Comparison of ENCODE assay signal across 7 mouse cellular contexts in the genomic region with DNA sequence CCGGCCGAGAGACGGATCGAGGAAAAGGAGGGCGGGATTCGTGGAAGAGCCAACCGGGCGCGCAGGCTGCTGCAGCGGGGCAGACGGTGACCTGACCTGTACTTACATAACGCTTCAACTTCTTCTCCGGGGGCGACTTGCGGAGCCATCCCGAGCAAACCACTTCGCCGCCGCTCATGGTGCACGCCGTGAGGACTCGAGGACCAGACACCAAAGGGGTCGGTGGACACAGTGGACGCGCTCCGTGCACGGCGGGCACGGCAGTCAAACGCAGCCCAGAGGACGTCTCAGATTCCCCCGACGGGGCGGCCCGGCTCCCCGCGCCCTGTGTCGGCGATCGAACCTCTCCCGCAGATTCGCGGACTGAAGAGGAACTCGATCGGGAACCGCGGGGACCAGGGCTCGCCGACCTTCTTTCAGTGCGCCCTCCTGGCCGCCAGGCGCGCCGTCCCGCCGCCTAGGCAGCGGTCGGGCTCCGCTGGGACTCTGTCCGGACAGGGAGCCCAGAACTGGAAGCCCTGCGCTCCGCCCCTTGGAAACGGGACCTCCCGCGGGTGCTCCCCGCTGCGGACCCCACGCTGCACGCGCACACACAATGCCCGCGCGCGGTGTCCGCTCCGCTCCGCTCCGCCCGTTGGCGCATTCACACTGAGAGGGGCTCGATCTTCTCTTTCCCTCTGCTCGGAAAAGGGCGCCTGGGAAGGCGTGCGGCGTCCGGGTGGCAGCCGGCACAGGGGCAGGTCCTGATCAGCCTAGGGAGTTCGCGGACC. TPM values are rescaled to one million over a fixed set of nuclear protein-coding genes. Genes with fewer than 3 reads are reported as not detected.
A peak's percentile ranks its signal among the peaks of the same experiment; 100 is the strongest.
DNase-seq lines count a peak whose midpoint lies in the region; ATAC-seq and TF ChIP-seq lines count a peak whose summit lies in the region.

No protein-coding gene starts in this region.

- no peaks in the 10 kb centered on the region for H3K27me3 ChIP-seq in hindbrain, embryonic 10.5 days (ENCODE audit: insufficient read depth, poor library complexity, severe bottlenecking)
- H3K27me3 ChIP-seq in megakaryocyte, embryonic 14.5 days (replicated peaks): peaks cover 47% of the 10 kb centered on the region
- H3K27me3 ChIP-seq in small intestine, adult 2 months (ENCODE audit: control insufficient read depth, insufficient read depth, low read length): no peaks in the 10 kb centered on the region

- H3K4me3 ChIP-seq in hindbrain, embryonic 10.5 days: peak overlapping the region; percentile 87
- H3K4me3 ChIP-seq in megakaryocyte, embryonic 14.5 days (replicated peaks): peak overlapping the region; percentile 96
- H3K4me3 ChIP-seq in small intestine, adult 2 months (ENCODE audit: low read depth, low read length): peak overlapping the region; percentile 100

- no peak for TF ChIP-seq CTCF in small intestine, adult 2 months (IDR thresholded peaks at IDR 0.05; ENCODE audit: extremely low read depth, insufficient read length, insufficient replicate concordance, low read depth, low read length)

- intact Hi-C loops in left cerebral cortex, postnatal 25 days (cut with DNase I): loop anchor here (1.0 to 5.0 kb wide), 4 partner anchors 67 to 127 kb away; no protein-coding TSS in a partner anchor

- peaks cover 28% of the 10 kb centered on the region for H3K4me1 ChIP-seq in hindbrain, embryonic 10.5 days (replicated peaks)
- peaks cover 25% of the 10 kb centered on the region for H3K4me1 ChIP-seq in megakaryocyte, embryonic 14.5 days
- 0 out of 2 replicates have a peak, but pooled peaks cover 1% of the 10 kb centered on the region for H3K4me1 ChIP-seq in small intestine, adult 2 months (ENCODE audit: control insufficient read depth, insufficient read depth, insufficient read length, low read length)

- no peaks in the 10 kb centered on the region for H3K36me3 ChIP-seq in hindbrain, embryonic 10.5 days
- H3K36me3 ChIP-seq in megakaryocyte, embryonic 14.5 days (replicated peaks; ENCODE audit: low read length): no peaks in the 10 kb centered on the region
- no peaks in the 10 kb centered on the region for H3K36me3 ChIP-seq in small intestine, adult 2 months (ENCODE audit: control insufficient read depth, insufficient read depth, low read length)

- under 1% methylated on average over 90 of the region's 90 CpGs for WGBS in hindbrain, embryonic 10.5 days
- 1% methylated on average over 87 of the region's 90 CpGs for WGBS in small intestine, adult 2 months

- 0 out of 2 replicates have a peak, but pooled peaks have one; percentile 4 for TF ChIP-seq POLR2A in small intestine, adult 2 months (IDR thresholded peaks at IDR 0.05; ENCODE audit: low read depth, low read length)

- peak; percentile 71 for DNase-seq in adipocyte (ENCODE audit: low spot score)
- DNase-seq in cerebellum, adult 18-20 months: peak; percentile 28 to 55
- DNase-seq in hindbrain, embryonic 10.5 days (ENCODE audit: low spot score): peak; percentile 75
- peak; percentile 33 to 34 for DNase-seq in left cerebral cortex, postnatal 25 days (ENCODE audit: low spot score in 2 of 2)

- ATAC-seq in frontal cortex, adult (ENCODE audit: low TSS enrichment): peak; percentile 45

- peak overlapping the region; percentile 91 for H3K27ac ChIP-seq in hindbrain, embryonic 10.5 days
- H3K27ac ChIP-seq in small intestine, adult 2 months (ENCODE audit: insufficient read depth, low read depth, low read length): peak overlapping the region; percentile 98

- no peaks in the 10 kb centered on the region for H3K9me3 ChIP-seq in hindbrain, embryonic 10.5 days
- H3K9me3 ChIP-seq in megakaryocyte, embryonic 14.5 days: peaks cover 7% of the 10 kb centered on the region

RNA-seq across cellular contexts. Expression of a gene that starts 0.7 kb away (rescaled TPM):
- 14.5 and 15.8 TPM in 2 replicates for polyA plus RNA-seq in hindbrain, embryonic 10.5 days (2016; fragmentation: Nextera tagmentation; extraction: Ambion mirVana)
- total RNA-seq in left cerebral cortex, postnatal 25 days (2021): 10 to 100 TPM; 13.6 to 14.1 TPM
- polyA plus RNA-seq in megakaryocyte, embryonic 14.5 days (2012; ENCODE audit: insufficient read depth, low replicate concordance): 0.44 and 3.2 TPM in 2 replicates
- polyA plus RNA-seq in small intestine, adult 2 months (2012; rRNA removed): 6.1 and 13.6 TPM in 2 replicates

Comparison
In these comparisons a context has a peak if more than half of its experiments do, and no peak if none do; other contexts are left out.
1. Peak in every context shown above with its lines: DNase-seq, ATAC-seq, H3K4me3 ChIP-seq and H3K27ac ChIP-seq.